Mouse (Mus musculus) CD4-positive, CD25-positive, alpha-beta regulatory T cell, adult 4 months (primary cell): ENCODE measurements around the gene Map7d2. TPM values are rescaled to one million over a fixed set of nuclear protein-coding genes. Genes with fewer than 3 reads are reported as not detected.

Experiments
- ATAC-seq: one replicate; pipeline ENCODE4 v1.8.0; 2017
- polyA plus RNA-seq, 2 experiments: library from polyadenylated mRNA; unstranded; fragments of 100-300 nt; shearing (Covaris generic); gene quantifications; one replicate each; pipeline ENCODE4 v1.2.1; 2017

Map7d2 gene
- polyA plus RNA-seq, 2 experiments from 2014 or later: not detected

DNA sequence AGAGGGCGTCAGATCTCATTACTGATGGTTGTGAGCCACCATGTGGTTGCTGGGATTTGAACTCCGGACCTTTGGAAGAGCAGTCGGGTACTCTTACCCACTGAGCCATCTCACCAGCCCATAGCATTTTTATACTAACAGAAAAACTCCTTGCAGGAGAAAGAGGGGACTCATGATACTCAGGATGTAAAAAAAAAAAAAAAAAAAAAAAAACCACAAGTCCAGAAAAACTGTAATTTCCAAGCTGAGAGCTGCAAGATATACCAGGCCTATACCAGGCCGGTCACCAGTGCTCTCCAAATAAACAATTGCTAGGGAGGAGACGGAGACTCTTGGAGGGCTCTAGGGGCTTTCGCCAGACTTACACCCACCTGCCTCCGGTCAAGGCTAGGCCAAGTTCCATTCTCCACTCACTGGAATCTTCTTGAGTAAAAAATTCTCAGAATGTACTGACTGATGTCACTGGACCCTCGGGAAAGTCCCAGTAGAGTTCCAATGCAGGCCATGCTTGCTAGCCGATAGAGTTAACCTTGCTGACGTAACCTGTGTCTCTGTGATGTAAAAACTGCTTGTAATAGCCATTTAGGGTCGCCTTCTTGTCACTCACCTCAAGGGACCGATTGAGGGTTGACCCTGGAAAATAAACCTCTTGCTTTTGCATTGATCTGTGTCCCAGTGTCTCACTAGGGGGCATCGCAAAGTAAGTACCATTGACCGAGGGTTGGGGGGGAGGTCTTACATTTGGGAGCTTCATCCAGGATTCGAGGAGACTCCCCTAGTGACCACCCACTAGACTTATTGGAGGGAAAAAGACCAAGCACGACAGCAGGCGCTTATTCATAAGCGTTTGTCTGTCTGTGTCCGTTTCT is 95.7 kb downstream of the Map7d2 start:
- ATAC-seq: peak; percentile 72

DNA sequence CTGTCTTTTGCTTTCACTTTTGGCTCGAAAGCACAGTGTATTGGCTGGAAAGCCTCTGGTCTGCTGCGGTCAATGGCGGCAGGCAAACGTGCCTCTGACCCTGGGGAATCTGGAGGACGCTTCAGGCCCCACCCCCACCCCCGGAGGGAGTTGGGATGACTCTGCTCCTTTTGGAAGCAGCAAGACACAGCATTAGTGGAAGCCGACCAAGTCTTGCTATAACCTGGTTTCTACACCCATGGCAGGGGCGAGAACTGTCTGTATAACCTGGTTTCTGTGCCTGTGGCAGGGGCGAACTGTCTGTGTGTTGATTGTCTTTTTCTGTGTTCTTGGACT is 96.3 kb downstream of the Map7d2 start:
- ATAC-seq: peak; percentile 20

DNA sequence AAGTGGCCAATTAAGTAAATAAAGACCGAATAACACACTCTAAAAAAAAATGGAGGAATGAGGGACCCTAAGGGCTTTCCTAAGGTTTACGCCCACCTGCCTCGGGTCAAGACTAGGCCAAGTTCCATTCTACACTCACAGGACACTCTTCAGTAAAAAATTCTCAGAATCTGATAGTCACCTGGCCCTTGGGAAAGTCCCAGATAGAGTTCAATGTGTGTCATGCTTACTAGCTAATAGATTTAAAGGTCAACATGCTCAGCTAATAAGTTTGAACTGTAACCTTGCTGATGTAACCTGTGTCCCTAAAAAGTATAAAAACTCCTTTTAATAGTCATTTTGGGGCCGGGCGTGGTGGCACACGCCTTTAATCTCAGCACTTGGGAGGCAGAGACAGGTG is 101.2 kb downstream of the Map7d2 start:
- ATAC-seq: peak; percentile 80

DNA sequence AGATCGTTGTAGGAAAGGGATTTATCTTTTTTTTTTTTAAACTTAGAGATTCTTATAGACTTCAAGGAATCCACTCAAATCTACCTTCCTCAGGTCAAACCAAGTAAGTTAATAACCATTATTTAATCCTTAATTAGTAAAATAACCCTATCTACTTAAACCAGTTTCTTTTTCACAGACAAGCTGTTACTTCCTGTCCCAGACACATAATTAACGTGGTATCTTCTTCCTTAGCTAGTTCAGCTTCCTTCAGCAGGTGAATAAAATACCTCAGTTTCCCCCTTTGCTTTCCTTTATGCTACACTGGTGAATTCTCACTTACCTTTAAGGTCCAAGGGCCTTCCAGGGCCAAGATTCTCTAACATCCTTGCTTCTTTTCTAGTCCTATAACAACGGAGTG is 107.4 kb downstream of the Map7d2 start:
- peak; percentile 58 for ATAC-seq

DNA sequence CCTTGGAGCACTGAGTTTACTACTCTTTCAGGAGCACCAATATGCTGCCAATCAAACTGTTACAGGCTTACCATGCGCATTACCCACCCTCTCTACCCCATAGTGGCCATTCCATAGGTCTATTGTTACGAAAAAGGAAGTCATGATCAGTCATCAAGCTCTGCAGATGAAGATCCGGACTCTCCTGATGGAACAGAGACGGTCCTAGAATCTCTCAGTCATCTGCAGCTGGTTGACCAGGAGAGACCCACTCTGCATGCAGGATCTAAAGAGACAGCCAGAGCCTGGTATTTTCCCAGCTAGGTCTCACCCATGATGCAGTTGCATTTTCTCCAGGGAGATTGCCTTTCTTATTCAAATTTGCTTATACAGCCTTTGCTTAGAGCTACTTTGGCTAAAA is 108.3 kb downstream of the Map7d2 start:
- peak; percentile 61 for ATAC-seq

DNA sequence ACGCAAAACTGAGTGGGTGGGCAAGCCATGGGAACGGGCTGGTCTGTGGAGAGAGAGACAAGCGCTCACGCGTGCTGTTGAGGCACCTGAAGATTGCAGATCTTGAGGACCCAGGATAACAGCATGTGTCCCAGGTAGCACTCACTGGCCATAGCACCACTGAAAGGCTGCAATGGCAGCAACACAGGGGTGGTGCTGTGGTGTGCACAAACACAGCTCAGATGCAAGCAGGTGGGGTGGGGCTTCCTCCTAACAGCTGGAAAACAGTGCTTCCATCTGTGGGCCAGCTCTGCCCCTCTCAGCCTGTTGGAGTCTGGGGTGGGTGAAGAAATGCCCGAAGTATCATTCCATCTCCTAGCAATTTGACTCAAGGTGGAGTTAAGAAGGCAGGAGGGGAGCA is 112.0 kb downstream of the Map7d2 start, which contains the start of gene Bclaf3:
Bclaf3 (plus strand) TSS at position 301 of the 400 bp plus-strand sequence.
- ATAC-seq: no peak

DNA sequence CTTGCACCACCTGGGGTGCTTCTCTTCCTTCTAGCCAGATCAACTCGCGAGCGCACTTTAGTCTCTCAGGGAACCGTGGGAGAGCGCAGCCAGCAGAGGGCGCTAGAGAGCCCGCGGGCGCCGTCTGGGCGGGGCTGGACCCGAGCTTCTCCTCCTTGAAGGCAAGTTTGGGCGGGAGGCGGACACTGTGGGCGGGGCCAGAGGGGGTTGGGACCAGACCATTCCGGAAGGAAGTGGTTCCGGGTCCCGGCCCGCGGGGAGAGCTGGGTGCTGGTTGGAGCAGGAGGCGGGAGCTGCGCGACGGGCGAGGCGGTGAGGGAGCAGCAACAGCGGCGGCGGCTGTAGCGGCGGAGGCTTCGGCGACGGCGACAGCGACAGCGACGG is 118.0 kb downstream of the Map7d2 start:
- peak; percentile 97 for ATAC-seq

GRCm38 (mm10) chrX:159532811-159533462 is 118.6 kb downstream of the Map7d2 start:
- peak; percentile 28 for ATAC-seq

GRCm38 (mm10) chrX:159541936-159542335 is 127.6 kb downstream of the Map7d2 start:
- no peak for ATAC-seq

- ATAC-seq: no peak
Observed at GRCm38 (mm10) chrX:159547093-159547492, 132.7 kb downstream of the Map7d2 start.

Other genes starting within 250 kb of the Map7d2 start
- 1 to 10 TPM; 6.0 to 10.0 TPM for gene Rps6ka3, start 204.3 kb upstream of the Map7d2 start, polyA plus RNA-seq
- 10 to 100 TPM; 49.3 to 77.1 TPM for gene Eif1ax, start 42.4 kb upstream of the Map7d2 start, polyA plus RNA-seq
- gene Bclaf3, start 112.1 kb downstream of the Map7d2 start, polyA plus RNA-seq: 10 to 100 TPM; 44.9 to 53.6 TPM
- 100 to 1,000 TPM; 330 to 401 TPM for gene Sh3kbp1, start 212.7 kb downstream of the Map7d2 start, polyA plus RNA-seq